Mouse (Mus musculus) heart, embryonic 15.5 days (tissue): Measurements from ENCODE around the gene Iqck. TPM values are rescaled to one million over a fixed set of nuclear protein-coding genes. Genes with fewer than 3 reads are reported as not detected.

ENCODE experiments used
- ATAC-seq: fragments of 200-750 bp; cut with Nextera tagmentation; replicated peaks from 2 replicates; pipeline ENCODE4 v1.8.0; 2017; ENCODE audit warnings: low read depth, moderate TSS enrichment; ENCODE audit not compliant: insufficient number of reproducible peaks, insufficient read depth, low FRiP score
- H3K27ac ChIP-seq: fragments of 300-500 bp; sonication (generic); 2 replicates; pipeline ENCODE4 v1.5.1; 2015; ENCODE audit warnings: mild to moderate bottlenecking, inconsistent platforms
- H3K27me3 ChIP-seq: fragments of 300-500 bp; sonication (generic); 2 replicates; pipeline ENCODE4 v1.6.1; 2015; ENCODE audit warnings: inconsistent platforms
- H3K36me3 ChIP-seq: fragments of 300-500 bp; sonication (generic); 2 replicates; pipeline ENCODE4 v1.6.1; 2015; ENCODE audit warnings: mild to moderate bottlenecking, inconsistent platforms
- H3K4me1 ChIP-seq: fragments of 300-500 bp; sonication (generic); replicated peaks from 2 replicates; pipeline ENCODE4 v1.6.1; 2015; ENCODE audit warnings: inconsistent platforms
- H3K4me2 ChIP-seq: fragments of 300-500 bp; sonication (generic); 2 replicates; pipeline ENCODE4 v1.6.1; 2015; ENCODE audit warnings: inconsistent platforms, mild to moderate bottlenecking, moderate library complexity
- H3K4me3 ChIP-seq: fragments of 300-500 bp; sonication (generic); 2 replicates; pipeline ENCODE4 v1.5.1; 2015; ENCODE audit warnings: mild to moderate bottlenecking, inconsistent platforms
- H3K9ac ChIP-seq: fragments of 300-500 bp; sonication (generic); 2 replicates; pipeline ENCODE4 v1.6.1; 2015; ENCODE audit warnings: mild to moderate bottlenecking, inconsistent platforms
- H3K9me3 ChIP-seq: fragments of 300-500 bp; sonication (generic); replicated peaks from 2 replicates; pipeline ENCODE4 v1.6.1; 2016; ENCODE audit warnings: inconsistent platforms
- WGBS: fragments of 180-500 bp; shearing (Covaris S2); methylation state at CpG from one replicate; pipeline ENCODE4 v1.1.7; 2015; ENCODE audit warnings: mixed read lengths; 5-methylcytosine and 5-hydroxymethylcytosine counted together
- polyA plus RNA-seq: library from polyadenylated mRNA; unstranded; fragments of >200 nt; fragmentation: Nextera tagmentation; extraction: Ambion mirVana; gene quantifications from 2 replicates; pipeline ENCODE4 v1.2.1, GENCODE M21; 2015

The Iqck gene
- polyA plus RNA-seq, 1 experiment from 2014 or later, result 1.0 TPM

GRCm38 (mm10) chr7:118935306-118935705 lies 79.8 kb downstream of the Iqck start:
- Histone ChIP-seq H3K4me2 (no peak overlapping the region), H3K4me3 (no peak overlapping the region), H3K9ac (no peak overlapping the region), H3K36me3 (no peaks in the 10 kb centered on the region), H3K27ac (no peak overlapping the region), H3K4me1 (peaks cover 3% of the 10 kb centered on the region), H3K27me3 (no peaks in the 10 kb centered on the region), H3K9me3 (no peaks in the 10 kb centered on the region)
- ATAC-seq, result no peak
- WGBS, result 32% methylated on average over 2 of the region's 2 CpGs

- no peaks in the 10 kb centered on the region for H3K9me3 ChIP-seq
- no peak overlapping the region for H3K9ac ChIP-seq
- H3K36me3 ChIP-seq, result no peaks in the 10 kb centered on the region
- WGBS, result 44% methylated on average over 4 of the region's 4 CpGs
- H3K4me1 ChIP-seq, result no peaks in the 10 kb centered on the region
- no peak overlapping the region for H3K4me3 ChIP-seq
- ATAC-seq, result no peak
- no peaks in the 10 kb centered on the region for H3K27me3 ChIP-seq
- H3K4me2 ChIP-seq, result no peak overlapping the region
- no peak overlapping the region for H3K27ac ChIP-seq
These were observed 81.3 kb downstream of the Iqck start for GRCm38 (mm10) chr7:118936844-118937243.

- 53% methylated on average over 11 of the region's 11 CpGs for WGBS
- H3K4me2 ChIP-seq, result no peak overlapping the region
- H3K4me3 ChIP-seq, result no peak overlapping the region
- no peaks in the 10 kb centered on the region for H3K9me3 ChIP-seq
- no peak overlapping the region for H3K9ac ChIP-seq
- no peaks in the 10 kb centered on the region for H3K27me3 ChIP-seq
- no peak overlapping the region for H3K27ac ChIP-seq
- ATAC-seq, result no peak
- no peaks in the 10 kb centered on the region for H3K4me1 ChIP-seq
- no peaks in the 10 kb centered on the region for H3K36me3 ChIP-seq
These were observed 82.2 kb downstream of the Iqck start for GRCm38 (mm10) chr7:118937469-118938387.

- no peak overlapping the region for H3K4me3 ChIP-seq
- no peaks in the 10 kb centered on the region for H3K27me3 ChIP-seq
- no peak overlapping the region for H3K9ac ChIP-seq
- no peaks in the 10 kb centered on the region for H3K9me3 ChIP-seq
- H3K27ac ChIP-seq, result no peak overlapping the region
- H3K4me1 ChIP-seq, result peaks cover 2% of the 10 kb centered on the region
- no peaks in the 10 kb centered on the region for H3K36me3 ChIP-seq
- WGBS, result 72% methylated on average over 3 of the region's 3 CpGs
- no peak for ATAC-seq
- no peak overlapping the region for H3K4me2 ChIP-seq
These were observed 86.7 kb downstream of the Iqck start for GRCm38 (mm10) chr7:118942297-118942696.

- no peak overlapping the region for H3K4me3 ChIP-seq
- no peak overlapping the region for H3K27ac ChIP-seq
- H3K27me3 ChIP-seq, result no peaks in the 10 kb centered on the region
- peaks cover 2% of the 10 kb centered on the region for H3K4me1 ChIP-seq
- ATAC-seq, result no peak
- H3K9me3 ChIP-seq, result no peaks in the 10 kb centered on the region
- no peak overlapping the region for H3K4me2 ChIP-seq
- 54% methylated on average over 7 of the region's 7 CpGs for WGBS
- H3K9ac ChIP-seq, result no peak overlapping the region
- no peaks in the 10 kb centered on the region for H3K36me3 ChIP-seq
These were observed 87.6 kb downstream of the Iqck start for GRCm38 (mm10) chr7:118943170-118943569.

GRCm38 (mm10) chr7:118944884-118945283 lies 89.3 kb downstream of the Iqck start:
- Histone ChIP-seq H3K4me1 (peaks cover 6% of the 10 kb centered on the region), H3K27me3 (no peaks in the 10 kb centered on the region), H3K4me3 (no peak overlapping the region), H3K4me2 (no peak overlapping the region), H3K27ac (no peak overlapping the region), H3K9me3 (no peaks in the 10 kb centered on the region), H3K9ac (no peak overlapping the region), H3K36me3 (no peaks in the 10 kb centered on the region)
- WGBS, result 24% methylated on average over 2 of the region's 2 CpGs
- no peak for ATAC-seq

- H3K27me3 ChIP-seq, result no peaks in the 10 kb centered on the region
- no peak for ATAC-seq
- H3K4me1 ChIP-seq, result peaks cover 7% of the 10 kb centered on the region
- no peak overlapping the region for H3K4me3 ChIP-seq
- H3K36me3 ChIP-seq, result no peaks in the 10 kb centered on the region
- no peak overlapping the region for H3K9ac ChIP-seq
- no peak overlapping the region for H3K4me2 ChIP-seq
- H3K27ac ChIP-seq, result no peak overlapping the region
- 60% methylated on average over 3 of the region's 3 CpGs for WGBS
- H3K9me3 ChIP-seq, result no peaks in the 10 kb centered on the region
These were observed 91.7 kb downstream of the Iqck start for GRCm38 (mm10) chr7:118947241-118947640.

- WGBS, result 61% methylated on average over 2 of the region's 2 CpGs
These were observed 93.2 kb downstream of the Iqck start for GRCm38 (mm10) chr7:118948677-118949282.

GRCm38 (mm10) chr7:118949749-118950148 lies 94.2 kb downstream of the Iqck start:
- Histone ChIP-seq H3K4me3 (no peak overlapping the region), H3K36me3 (no peaks in the 10 kb centered on the region), H3K4me2 (no peak overlapping the region), H3K9ac (no peak overlapping the region), H3K27ac (no peak overlapping the region), H3K9me3 (no peaks in the 10 kb centered on the region), H3K4me1 (peaks cover 17% of the 10 kb centered on the region), H3K27me3 (no peaks in the 10 kb centered on the region)
- no peak for ATAC-seq
- WGBS, result 27% methylated on average over 7 of the region's 7 CpGs

More at GRCm38 (mm10) chr7:118948677-118949282, 93.2 kb downstream of the Iqck start:
- no peaks in the 10 kb centered on the region for H3K27me3 ChIP-seq
- peaks cover 13% of the 10 kb centered on the region for H3K4me1 ChIP-seq
- no peak overlapping the region for H3K4me2 ChIP-seq
- H3K27ac ChIP-seq, result no peak overlapping the region
- ATAC-seq, result no peak
- H3K9me3 ChIP-seq, result no peaks in the 10 kb centered on the region
- H3K9ac ChIP-seq, result no peak overlapping the region
- H3K36me3 ChIP-seq, result no peaks in the 10 kb centered on the region
- H3K4me3 ChIP-seq, result no peak overlapping the region

- no peak for ATAC-seq
- Histone ChIP-seq H3K4me2 (no peak overlapping the region), H3K27ac (no peak overlapping the region), H3K4me1 (peaks cover 28% of the 10 kb centered on the region), H3K9me3 (no peaks in the 10 kb centered on the region), H3K4me3 (no peak overlapping the region), H3K9ac (no peak overlapping the region), H3K27me3 (no peaks in the 10 kb centered on the region), H3K36me3 (no peaks in the 10 kb centered on the region)
- WGBS, result 53% methylated on average over 11 of the region's 11 CpGs
These were observed 98.2 kb downstream of the Iqck start for GRCm38 (mm10) chr7:118953626-118954282.

GRCm38 (mm10) chr7:118954968-118955367 lies 99.4 kb downstream of the Iqck start:
- WGBS, result 83% methylated on average over 1 of the region's 1 CpGs
- H3K36me3 ChIP-seq, result no peaks in the 10 kb centered on the region
- ATAC-seq, result no peak

More at GRCm38 (mm10) chr7:118954968-118955367, 99.4 kb downstream of the Iqck start:
- Histone ChIP-seq H3K4me1 (peaks cover 34% of the 10 kb centered on the region), H3K4me2 (no peak overlapping the region), H3K9me3 (no peaks in the 10 kb centered on the region), H3K27ac (no peak overlapping the region), H3K9ac (no peak overlapping the region), H3K27me3 (no peaks in the 10 kb centered on the region), H3K4me3 (no peak overlapping the region)
